ENCODE assay signal across 16 mouse cellular contexts in the genomic region with DNA sequence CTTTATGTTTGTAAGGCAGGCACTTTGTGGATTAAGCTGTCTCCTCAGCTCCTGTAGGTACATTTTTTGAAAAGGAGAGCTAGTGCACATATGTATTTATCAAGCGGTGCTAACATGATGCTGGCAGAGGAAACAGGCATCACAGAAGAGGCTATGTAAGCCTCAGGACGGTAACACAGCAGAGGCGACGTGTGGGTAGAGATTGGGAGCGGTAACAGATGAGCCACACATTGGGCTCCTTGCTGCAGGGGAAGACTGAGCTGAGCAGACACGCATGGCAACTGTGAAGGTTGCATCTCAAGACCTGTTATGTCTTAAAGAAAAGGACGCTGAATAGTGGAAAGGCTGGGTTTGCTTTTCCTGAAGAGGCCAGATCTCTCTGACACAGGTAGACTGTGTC. TPM values are rescaled to one million over a fixed set of nuclear protein-coding genes. Genes with fewer than 3 reads are reported as not detected.
"Had no signal": no experiment of that assay in that cellular context is flagged by ENCODE, and none has a peak within 500 bp of the region (broad histone marks: within the 10 kb centered on the region; RNA-seq: fewer than 3 reads in every experiment).

No protein-coding gene starts in this region.

- DNase-seq: kidney, adult 2 months; kidney, postnatal 25 days; layer of hippocampus, adult 9-11 months; liver, embryonic 13.5 days; lung, adult 2 months; lung, postnatal 14 days; lung, postnatal 4 days; midbrain, embryonic 14.5 days; thymus, postnatal 25 days had no signal

RNA-seq across cellular contexts. Expression of a gene that starts 3.4 kb away (rescaled TPM):
- total RNA-seq: layer of hippocampus, adult 2 months; layer of hippocampus, postnatal 25 days had no signal

RNA-seq across cellular contexts. Expression of a gene that starts 7.6 kb away (rescaled TPM):
- total RNA-seq: layer of hippocampus, adult 2 months; layer of hippocampus, postnatal 25 days; left cerebral cortex, adult 2 months; left cerebral cortex, postnatal 10 days; liver, adult 2 months; megakaryocyte progenitor cell, adult 5-6 weeks; megakaryocyte-erythroid progenitor cell, adult 5-6 weeks had no signal

RNA-seq across cellular contexts. Expression of a gene that starts 14.0 kb away (rescaled TPM):
- total RNA-seq: layer of hippocampus, adult 2 months; layer of hippocampus, postnatal 25 days; left cerebral cortex, adult 2 months; left cerebral cortex, postnatal 10 days; liver, adult 2 months; megakaryocyte progenitor cell, adult 5-6 weeks; megakaryocyte-erythroid progenitor cell, adult 5-6 weeks had no signal

RNA-seq across cellular contexts. Expression of a gene that starts 23.4 kb away (rescaled TPM):
- total RNA-seq: layer of hippocampus, adult 2 months; layer of hippocampus, postnatal 25 days; left cerebral cortex, adult 2 months; left cerebral cortex, postnatal 10 days; liver, adult 2 months; megakaryocyte progenitor cell, adult 5-6 weeks; megakaryocyte-erythroid progenitor cell, adult 5-6 weeks had no signal

RNA-seq across cellular contexts. Expression of a gene that starts 28.3 kb away (rescaled TPM):
- total RNA-seq: layer of hippocampus, adult 2 months; layer of hippocampus, postnatal 25 days; left cerebral cortex, adult 2 months; left cerebral cortex, postnatal 10 days; liver, adult 2 months; megakaryocyte progenitor cell, adult 5-6 weeks; megakaryocyte-erythroid progenitor cell, adult 5-6 weeks had no signal
